Mouse (Mus musculus) heart, postnatal 0 days (tissue): ENCODE data around the gene Il18. TPM values are rescaled to one million over a fixed set of nuclear protein-coding genes. Genes with fewer than 3 reads are reported as not detected.

Experiments used
- ATAC-seq: fragments of 200-750 bp; cut with Nextera tagmentation; 2 replicates; pipeline ENCODE4 v1.8.0; 2017; ENCODE audit warnings: low read depth, moderate number of reproducible peaks, moderate library complexity; ENCODE audit not compliant: insufficient read depth
- DNase-seq: peaks from one replicate; pipeline ENCODE4 v3.0.0-alpha.2; 2016; ENCODE audit warnings: low spot score
- H3K27ac ChIP-seq: fragments of 300-500 bp; sonication (generic); 2 replicates; pipeline ENCODE4 v1.5.1; 2014; ENCODE audit warnings: low read depth, mild to moderate bottlenecking
- H3K27me3 ChIP-seq: fragments of 300-500 bp; sonication (generic); 2 replicates; pipeline ENCODE4 v1.6.1; 2014; ENCODE audit warnings: low read length, mixed read lengths; ENCODE audit not compliant: control insufficient read depth, insufficient read depth
- H3K36me3 ChIP-seq: fragments of 300-500 bp; sonication (generic); replicated peaks from 2 replicates; pipeline ENCODE4 v1.6.1; 2014; ENCODE audit warnings: low read length, mixed read lengths; ENCODE audit not compliant: control insufficient read depth, insufficient read depth
- H3K4me1 ChIP-seq: fragments of 300-500 bp; sonication (generic); 2 replicates; pipeline ENCODE4 v1.6.1; 2014; ENCODE audit warnings: antibody characterized with exemption; ENCODE audit not compliant: control insufficient read depth, insufficient read depth
- H3K4me2 ChIP-seq: fragments of 300-500 bp; sonication (generic); 2 replicates; pipeline ENCODE4 v1.6.1; 2014; ENCODE audit warnings: low read depth, mild to moderate bottlenecking, low read length, moderate library complexity
- H3K4me3 ChIP-seq: fragments of 300-500 bp; sonication (generic); 2 replicates; pipeline ENCODE4 v1.5.1; 2014; ENCODE audit warnings: low read depth, low read length
- H3K9ac ChIP-seq: fragments of 300-500 bp; sonication (generic); replicated peaks from 2 replicates; pipeline ENCODE4 v1.6.1; 2014; ENCODE audit warnings: low read depth, low read length, mixed read lengths
- H3K9me3 ChIP-seq: fragments of 300-500 bp; sonication (generic); replicated peaks from 2 replicates; pipeline ENCODE4 v1.6.1; 2016; ENCODE audit warnings: low read length; ENCODE audit not compliant: control insufficient read depth
- CTCF ChIP-seq: IDR thresholded peaks from 2 replicates; pipeline ENCODE4 v1.5.1; 2016; ENCODE audit warnings: antibody characterized with exemption, control low read depth, low read depth
- EP300 ChIP-seq: IDR thresholded peaks from 2 replicates; pipeline ENCODE4 v1.6.1; 2016; ENCODE audit warnings: antibody characterized with exemption, low read depth
- WGBS: fragments of 180-500 bp; shearing (Covaris S2); extraction: QIAGEN DNeasy Blood & Tissue Kit; methylation state at CpG from one replicate; pipeline ENCODE4 v1.1.7; 2014; 5-methylcytosine and 5-hydroxymethylcytosine counted together
- polyA plus RNA-seq: library from polyadenylated mRNA; unstranded; fragments of >200 nt; fragmentation: Nextera tagmentation; extraction: Ambion mirVana; gene quantifications from 2 replicates; pipeline ENCODE4 v1.2.1, GENCODE M21; 2015
- total RNA-seq: library from RNA; depleted of rRNA; stranded (reverse); fragments of >200 nt; gene quantifications from 2 replicates; pipeline ENCODE4 v1.2.3, GENCODE M21; 2014; ENCODE audit warnings: low replicate concordance

The Il18 gene
- total and polyA plus RNA-seq, 2 experiments from 2014 or later, result 2.4 to 2.9 TPM

DNA sequence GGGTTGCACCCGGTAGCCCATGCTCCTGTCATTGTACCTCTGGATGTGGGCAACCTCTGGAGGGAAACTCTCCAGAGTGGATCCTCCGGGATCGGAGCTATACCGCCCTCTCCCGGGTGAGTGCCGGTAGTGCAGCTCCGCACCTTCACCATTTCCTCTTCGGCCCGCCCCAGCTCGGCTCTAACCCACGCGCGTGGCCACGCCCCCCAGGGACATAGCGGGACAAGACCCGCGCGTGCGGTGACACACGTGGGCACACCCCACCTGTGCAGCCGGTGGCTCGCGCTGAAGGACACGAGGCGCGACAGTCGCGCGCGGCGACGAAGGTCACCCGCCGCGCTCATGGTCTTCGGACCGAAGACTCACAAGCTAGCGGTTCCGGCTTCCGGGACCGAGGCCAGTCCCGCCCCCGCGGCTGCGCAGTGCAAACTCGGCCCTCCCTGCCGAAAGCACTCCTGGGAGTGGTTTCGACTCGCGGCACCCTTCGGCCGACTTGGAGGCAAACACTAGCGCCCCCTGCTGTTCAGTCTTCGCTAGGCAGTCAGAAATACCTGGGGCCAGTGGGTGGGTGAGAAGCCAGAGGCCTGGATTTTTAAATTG, 26.2 kb upstream of the Il18 start, which contains the start of gene Pts:
Gene Pts, minus strand, starts transcription at position 432 of the 600 bp plus-strand sequence.
- H3K4me3 ChIP-seq, result peak within 1 kb of the TSS; percentile 76
- WGBS, result under 1% methylated on average over 54 of the region's 54 CpGs

DNA sequence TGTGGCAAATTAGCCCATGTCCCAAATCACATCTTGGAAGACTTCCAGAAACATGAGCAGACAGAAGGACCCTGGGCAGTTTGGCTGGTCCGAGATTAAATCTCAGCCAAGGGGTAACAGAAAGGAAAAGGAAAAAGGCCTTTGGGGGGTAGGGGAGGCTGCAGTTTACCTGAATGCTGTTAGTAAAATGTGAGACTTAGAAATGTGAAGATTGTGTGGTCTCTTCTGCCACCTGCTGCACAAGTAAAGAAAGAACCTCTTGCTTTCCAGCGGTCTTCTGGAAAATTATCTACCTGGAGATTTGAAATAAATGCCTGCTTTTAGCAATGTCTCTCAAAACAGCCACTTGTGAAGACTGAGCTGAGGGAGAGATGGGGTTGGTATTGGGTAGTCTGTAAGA, 23.7 kb upstream of the Il18 start:
- no peaks in the 10 kb centered on the region for H3K9me3 ChIP-seq
- no peak overlapping the region for H3K4me3 ChIP-seq
- H3K27me3 ChIP-seq, result no peaks in the 10 kb centered on the region
- H3K36me3 ChIP-seq, result no peaks in the 10 kb centered on the region
- H3K9ac ChIP-seq, result no peak overlapping the region
- peak; percentile 41 for DNase-seq
- no peak overlapping the region for H3K27ac ChIP-seq
- H3K4me2 ChIP-seq, result no peak overlapping the region
- 18% methylated on average over 2 of the region's 2 CpGs for WGBS
- TF ChIP-seq EP300 (no peak), CTCF (peak; percentile 50)
- peaks cover 8% of the 10 kb centered on the region; the same call in 1 of the 2 replicates for H3K4me1 ChIP-seq
- no peak for ATAC-seq

More for the DNA sequence above, 26.2 kb upstream of the Il18 start, which contains the start of gene Pts:
- peak within 1 kb of the TSS; percentile 65 for H3K9ac ChIP-seq
- peak within 1 kb of the TSS; percentile 68 for H3K4me2 ChIP-seq
- H3K27me3 ChIP-seq, result no peaks in the 10 kb centered on the region
- peaks cover 8% of the 10 kb centered on the region; the same call in 1 of the 2 replicates for H3K4me1 ChIP-seq
- H3K36me3 ChIP-seq, result 0 out of 2 replicates have a peak, but pooled peaks cover 3% of the 10 kb centered on the region
- ATAC-seq (peak; percentile 100), DNase-seq (peak; percentile 98)
- no peaks in the 10 kb centered on the region for H3K9me3 ChIP-seq
- TF ChIP-seq CTCF (peak; percentile 95), EP300 (peak; percentile 54; the same call in 1 of the 2 replicates)
- peak within 1 kb of the TSS; percentile 86 for H3K27ac ChIP-seq

DNA sequence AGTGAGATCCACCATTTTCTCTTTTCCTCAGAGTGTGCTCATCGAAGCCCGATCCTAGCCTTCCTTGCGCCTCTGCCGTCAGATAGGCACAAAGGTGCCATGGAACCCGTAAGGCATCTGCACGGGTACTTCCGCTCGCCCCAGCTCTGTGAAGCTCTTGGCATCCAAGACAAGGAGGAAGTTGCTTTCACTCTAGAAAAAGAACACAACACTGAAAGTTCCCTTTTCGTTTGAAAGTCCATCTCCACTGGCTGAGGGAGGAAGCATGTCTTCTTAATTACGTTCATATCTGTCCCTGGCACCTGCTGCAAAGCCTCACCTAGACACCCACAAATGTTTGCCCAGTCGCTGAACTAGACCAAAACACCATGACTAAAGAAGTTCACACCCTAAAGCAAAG, 21.3 kb upstream of the Il18 start:
- ATAC-seq (no peak), DNase-seq (no peak)
- H3K4me3 ChIP-seq, result no peak overlapping the region
- WGBS, result 74% methylated on average over 11 of the region's 11 CpGs
- H3K36me3 ChIP-seq, result no peaks in the 10 kb centered on the region
- H3K9me3 ChIP-seq, result no peaks in the 10 kb centered on the region
- TF ChIP-seq EP300 (no peak), CTCF (no peak)
- H3K9ac ChIP-seq, result no peak overlapping the region
- no peak overlapping the region for H3K27ac ChIP-seq
- H3K27me3 ChIP-seq, result no peaks in the 10 kb centered on the region
- no peaks in the 10 kb centered on the region for H3K4me1 ChIP-seq
- H3K4me2 ChIP-seq, result no peak overlapping the region

DNA sequence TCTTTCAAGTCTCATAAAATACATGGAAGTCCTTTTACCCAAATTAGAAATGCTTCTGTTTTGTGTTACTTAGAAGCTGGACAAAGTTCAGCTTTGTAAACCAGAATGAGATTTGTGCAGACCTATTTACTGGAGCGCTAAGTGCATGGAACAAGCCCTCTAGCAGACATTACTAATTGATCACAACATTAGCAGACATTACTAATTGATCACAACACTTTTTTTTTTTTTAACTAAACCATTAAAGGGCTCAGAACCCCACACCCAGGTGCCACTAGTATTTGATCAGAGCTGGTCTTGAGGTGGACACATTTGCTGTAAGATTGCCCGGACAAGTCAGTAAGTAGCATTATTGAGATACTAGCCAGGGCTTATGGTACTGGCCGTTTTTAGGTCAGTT, 20.8 kb upstream of the Il18 start:
- H3K27me3 ChIP-seq, result no peaks in the 10 kb centered on the region
- ATAC-seq (no peak), DNase-seq (no peak)
- H3K9ac ChIP-seq, result no peak overlapping the region
- H3K4me3 ChIP-seq, result no peak overlapping the region
- no peak overlapping the region for H3K4me2 ChIP-seq
- no peak overlapping the region for H3K27ac ChIP-seq
- H3K4me1 ChIP-seq, result no peaks in the 10 kb centered on the region
- WGBS, result 61% methylated on average over 3 of the region's 3 CpGs
- no peaks in the 10 kb centered on the region for H3K36me3 ChIP-seq
- H3K9me3 ChIP-seq, result no peaks in the 10 kb centered on the region
- no peak for TF ChIP-seq CTCF

DNA sequence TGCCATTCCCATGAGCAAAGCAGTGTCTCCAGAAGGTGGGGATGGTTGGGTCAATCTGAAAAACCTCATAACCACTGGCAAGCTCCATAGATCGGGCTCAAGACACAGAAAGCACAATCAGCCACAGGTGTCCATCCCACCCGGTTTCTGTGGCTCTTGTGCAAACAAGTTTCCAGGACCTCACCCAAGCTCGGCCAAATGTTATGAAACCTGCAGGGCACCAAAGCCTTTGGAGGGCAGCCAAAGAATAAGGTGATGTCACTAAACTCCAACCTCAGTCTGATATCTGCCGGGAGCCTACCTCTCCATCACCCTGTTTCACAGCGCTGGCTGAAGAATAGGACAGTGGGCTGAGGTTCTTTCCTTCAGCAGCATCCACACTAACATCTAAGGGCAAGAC, 18.7 kb upstream of the Il18 start:
- no peaks in the 10 kb centered on the region for H3K27me3 ChIP-seq
- TF ChIP-seq CTCF (no peak), EP300 (no peak)
- no peak overlapping the region for H3K27ac ChIP-seq
- H3K9ac ChIP-seq, result no peak overlapping the region
- H3K9me3 ChIP-seq, result no peaks in the 10 kb centered on the region
- H3K4me3 ChIP-seq, result no peak overlapping the region
- H3K4me1 ChIP-seq, result no peaks in the 10 kb centered on the region
- DNase-seq (no peak), ATAC-seq (no peak)
- H3K36me3 ChIP-seq, result no peaks in the 10 kb centered on the region
- no peak overlapping the region for H3K4me2 ChIP-seq
- 56% methylated on average over 5 of the region's 5 CpGs for WGBS
